In the genomic region with DNA sequence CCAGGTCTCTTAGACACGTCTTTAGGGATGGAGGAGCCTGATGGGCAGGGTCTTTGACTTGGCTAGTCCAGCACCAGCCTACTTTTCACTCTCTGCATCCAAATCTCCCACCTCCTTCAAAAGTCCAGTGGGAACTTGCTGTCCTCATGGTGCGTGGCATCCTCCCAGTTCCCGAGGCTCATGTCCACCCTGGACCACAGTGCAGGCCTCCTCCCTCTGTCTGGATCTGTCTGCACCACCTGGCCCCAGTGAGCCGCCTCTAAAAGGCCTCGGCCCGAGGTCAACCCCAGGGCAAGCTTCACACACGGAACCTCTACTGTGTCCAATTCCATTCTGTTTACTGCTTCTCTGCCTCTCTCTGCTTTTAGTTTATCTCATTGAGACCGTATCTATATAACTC, we compare ENCODE assay signal across 19 mouse cellular contexts. TPM values are rescaled to one million over a fixed set of nuclear protein-coding genes. Genes with fewer than 3 reads are reported as not detected.
"Had no signal": no experiment of that assay in that cellular context is flagged by ENCODE, and none has a peak within 500 bp of the region (broad histone marks: within the 10 kb centered on the region; RNA-seq: fewer than 3 reads in every experiment).

No protein-coding gene starts in this region.

- H3K9ac ChIP-seq: limb, embryonic 13.5 days; liver, embryonic 14.5 days; midbrain, embryonic 15.5 days; neural tube, embryonic 15.5 days had no signal

- DNase-seq: kidney, postnatal 10 days; kidney, postnatal 4 days; left cerebral cortex, postnatal 4 days; lung, adult 18-20 months; lung, postnatal 4 days; right cerebral cortex, adult 18-20 months; right cerebral cortex, postnatal 25 days; thymus, postnatal 4 days had no signal

- H3K27ac ChIP-seq: limb, embryonic 13.5 days; liver, embryonic 14.5 days; midbrain, embryonic 15.5 days; neural tube, embryonic 15.5 days; stomach, postnatal 0 days had no signal

- H3K4me3 ChIP-seq: limb, embryonic 13.5 days; midbrain, embryonic 15.5 days; neural tube, embryonic 15.5 days had no signal

- H3K4me1 ChIP-seq: midbrain, embryonic 15.5 days; neural tube, embryonic 15.5 days had no signal

- H3K4me2 ChIP-seq: limb, embryonic 13.5 days; midbrain, embryonic 11.5 days; midbrain, embryonic 15.5 days; neural tube, embryonic 15.5 days had no signal

- ATAC-seq: midbrain, embryonic 15.5 days had no signal

- H3K27me3 ChIP-seq: limb, embryonic 13.5 days; midbrain, embryonic 15.5 days; neural tube, embryonic 15.5 days had no signal

- H3K9me3 ChIP-seq: limb, embryonic 13.5 days; midbrain, embryonic 15.5 days; neural tube, embryonic 15.5 days had no signal

- H3K36me3 ChIP-seq: midbrain, embryonic 15.5 days; neural tube, embryonic 15.5 days had no signal

RNA-seq across cellular contexts. Expression of gene Sstr3, which starts 23.2 kb away (rescaled TPM):
- polyA plus RNA-seq: limb, embryonic 13.5 days; liver, adult 2 months; midbrain, embryonic 11.5 days had no signal

RNA-seq across cellular contexts. Expression of gene Il2rb, which starts 26.3 kb away (rescaled TPM):
- polyA plus RNA-seq: midbrain, embryonic 11.5 days; neural tube, embryonic 11.5 days had no signal

RNA-seq across cellular contexts. Expression of gene Tmprss6, which starts 52.9 kb away (rescaled TPM):
- total RNA-seq: layer of hippocampus, postnatal 14 days; left cerebral cortex, postnatal 10 days; left cerebral cortex, postnatal 4 days; megakaryocyte, adult 5-6 weeks had no signal
- polyA plus RNA-seq: neural tube, embryonic 11.5 days had no signal
